Mouse (Mus musculus): ENCODE measurements around the gene 4933411K16Rik. TPM values are rescaled to one million over a fixed set of nuclear protein-coding genes. Genes with fewer than 3 reads are reported as not detected.

Gene 4933411K16Rik
- polyA plus RNA-seq, 1 experiment from 2014 or later, result 0.27 TPM

DNA sequence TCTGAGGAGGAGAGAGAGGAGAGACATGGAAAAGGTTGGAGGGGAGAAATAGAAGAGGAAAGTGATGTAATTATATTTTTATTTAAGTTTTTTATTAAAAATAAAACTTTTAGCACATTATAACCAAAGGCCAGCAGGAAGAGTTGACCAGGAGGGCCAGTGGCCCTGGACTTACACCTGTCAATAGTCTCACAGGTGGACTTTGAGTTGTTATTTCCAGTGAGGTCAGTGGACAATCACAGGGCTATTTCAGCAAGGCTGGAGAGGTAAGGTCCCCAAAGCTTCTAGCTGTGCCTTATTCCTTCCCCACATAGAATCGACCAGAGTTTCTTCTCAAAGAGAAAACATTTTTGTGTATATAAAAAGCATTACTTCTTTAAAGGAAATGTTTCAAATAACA, 1.8 kb upstream of the 4933411K16Rik start:
- no peak overlapping the region for H3K4me3 ChIP-seq (ENCODE audit: inconsistent target)
- no peak overlapping the region for H3K27ac ChIP-seq
- H3K79me2 ChIP-seq (ENCODE audit: inconsistent target), result no peaks in the 10 kb centered on the region
- no peaks in the 10 kb centered on the region for H3K36me3 ChIP-seq (ENCODE audit: inconsistent target)
- 83% methylated on average over 1 of the region's 1 CpGs for WGBS (ENCODE audit: missing documents)

DNA sequence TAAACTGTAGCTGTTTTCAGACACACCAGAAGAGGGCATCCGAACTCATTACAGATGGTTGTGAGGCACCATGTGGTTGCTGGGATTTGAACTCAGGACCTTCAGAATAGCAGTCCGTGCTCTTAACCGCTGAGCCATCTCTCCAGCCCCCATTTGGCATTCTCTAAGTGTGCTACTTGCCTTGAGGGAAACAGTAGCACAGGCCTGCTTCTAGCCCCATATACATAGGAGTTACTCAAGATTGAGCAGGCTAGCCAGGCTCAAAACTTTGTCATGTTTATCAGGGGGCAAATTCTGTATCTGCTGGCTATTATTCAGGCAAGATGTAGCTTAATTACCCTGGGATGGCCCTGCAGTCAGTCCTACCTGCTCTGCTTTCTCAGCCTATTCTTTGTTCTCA, 697 bp upstream of the 4933411K16Rik start:
- Histone ChIP-seq H3K36me3 (ENCODE audit: inconsistent target) (no peaks in the 10 kb centered on the region), H3K27ac (no peak overlapping the region), H3K4me3 (ENCODE audit: inconsistent target) (no peak overlapping the region), H3K79me2 (ENCODE audit: inconsistent target) (no peaks in the 10 kb centered on the region)
- WGBS (ENCODE audit: missing documents), result 92% methylated on average over 3 of the region's 3 CpGs

- 60% methylated on average over 6 of the region's 6 CpGs for WGBS (ENCODE audit: missing documents)
- Histone ChIP-seq H3K27ac (no peak overlapping the region), H3K79me2 (ENCODE audit: inconsistent target) (no peaks in the 10 kb centered on the region), H3K4me3 (ENCODE audit: inconsistent target) (no peak overlapping the region), H3K36me3 (ENCODE audit: inconsistent target) (no peaks in the 10 kb centered on the region)
Measured at GRCm38 (mm10) chr19:42054255-42054654, 2.2 kb downstream of the 4933411K16Rik start.

GRCm38 (mm10) chr19:42055881-42056280, 3.8 kb downstream of the 4933411K16Rik start:
- Histone ChIP-seq H3K4me3 (ENCODE audit: inconsistent target) (no peak overlapping the region), H3K36me3 (ENCODE audit: inconsistent target) (no peaks in the 10 kb centered on the region)
- 89% methylated on average over 2 of the region's 2 CpGs for WGBS (ENCODE audit: missing documents)

GRCm38 (mm10) chr19:42056719-42057409, 4.8 kb downstream of the 4933411K16Rik start:
- H3K79me2 ChIP-seq (ENCODE audit: inconsistent target), result no peaks in the 10 kb centered on the region
- WGBS (ENCODE audit: missing documents), result 86% methylated on average over 6 of the region's 6 CpGs
- no peak overlapping the region for H3K4me3 ChIP-seq (ENCODE audit: inconsistent target)
- no peaks in the 10 kb centered on the region for H3K36me3 ChIP-seq (ENCODE audit: inconsistent target)
- no peak overlapping the region for H3K27ac ChIP-seq

More at GRCm38 (mm10) chr19:42055881-42056280, 3.8 kb downstream of the 4933411K16Rik start:
- Histone ChIP-seq H3K27ac (no peak overlapping the region), H3K79me2 (ENCODE audit: inconsistent target) (no peaks in the 10 kb centered on the region)

- Histone ChIP-seq H3K79me2 (ENCODE audit: inconsistent target) (no peaks in the 10 kb centered on the region), H3K36me3 (ENCODE audit: inconsistent target) (no peaks in the 10 kb centered on the region), H3K27ac (no peak overlapping the region), H3K4me3 (ENCODE audit: inconsistent target) (no peak overlapping the region)
- 73% methylated on average over 7 of the region's 7 CpGs for WGBS (ENCODE audit: missing documents)
Measured at GRCm38 (mm10) chr19:42058426-42058825, 6.4 kb downstream of the 4933411K16Rik start.

GRCm38 (mm10) chr19:42061443-42061842, 9.4 kb downstream of the 4933411K16Rik start:
- no peaks in the 10 kb centered on the region for H3K79me2 ChIP-seq (ENCODE audit: inconsistent target)
- H3K4me3 ChIP-seq (ENCODE audit: inconsistent target), result no peak overlapping the region
- H3K27ac ChIP-seq, result no peak overlapping the region
- H3K36me3 ChIP-seq (ENCODE audit: inconsistent target), result no peaks in the 10 kb centered on the region
- 96% methylated on average over 7 of the region's 7 CpGs for WGBS (ENCODE audit: missing documents)

DNA sequence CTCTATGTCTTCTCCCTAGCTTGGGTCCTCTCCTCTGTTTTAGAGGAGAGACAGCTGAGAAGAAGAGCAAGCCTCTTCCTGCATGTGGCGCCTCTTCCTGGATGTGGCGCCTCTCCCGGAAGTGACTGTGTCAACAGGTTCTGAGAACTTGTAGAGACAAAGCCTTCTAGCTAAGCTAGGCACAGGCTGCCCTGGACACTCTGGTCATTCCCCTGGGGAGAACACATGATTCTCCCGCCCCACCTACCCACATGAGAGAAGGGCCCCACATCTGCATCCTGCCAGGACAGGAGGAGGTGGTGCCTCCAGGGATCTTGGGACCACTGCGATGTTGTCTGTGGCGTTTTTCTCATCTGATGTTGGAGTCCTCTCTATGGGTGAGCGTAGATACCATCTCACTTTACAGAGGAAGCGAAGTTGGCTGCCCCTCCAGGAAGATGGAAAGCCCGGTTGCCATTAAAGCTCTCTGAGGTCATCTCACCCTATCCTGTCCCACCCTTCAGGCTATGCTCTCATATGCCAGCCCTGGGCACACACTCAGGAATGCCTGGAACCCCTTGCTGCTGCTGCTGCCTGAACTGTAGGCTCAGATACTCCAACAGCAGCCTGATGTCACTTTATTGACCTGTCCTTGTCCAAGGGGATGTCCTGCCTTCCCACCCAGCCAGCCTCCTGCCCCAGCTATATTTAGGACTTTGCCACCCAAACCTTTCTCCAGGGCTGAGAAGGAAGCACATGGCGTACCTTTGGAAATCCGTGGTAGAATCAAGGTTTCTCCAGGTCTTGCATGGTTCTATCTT, 16.6 kb downstream of the 4933411K16Rik start:
- Histone ChIP-seq H3K4me3 (ENCODE audit: inconsistent target) (no peak overlapping the region), H3K36me3 (ENCODE audit: inconsistent target) (no peaks in the 10 kb centered on the region), H3K27ac (no peak overlapping the region), H3K79me2 (ENCODE audit: inconsistent target) (no peaks in the 10 kb centered on the region)
- 85% methylated on average over 11 of the region's 11 CpGs for WGBS (ENCODE audit: missing documents)

- 86% methylated on average over 6 of the region's 6 CpGs for WGBS (ENCODE audit: missing documents)
- Histone ChIP-seq H3K79me2 (ENCODE audit: inconsistent target) (no peaks in the 10 kb centered on the region), H3K4me3 (ENCODE audit: inconsistent target) (no peak overlapping the region), H3K36me3 (ENCODE audit: inconsistent target) (no peaks in the 10 kb centered on the region), H3K27ac (no peak overlapping the region)
Measured at GRCm38 (mm10) chr19:42069241-42069525, 17.1 kb downstream of the 4933411K16Rik start.

DNA sequence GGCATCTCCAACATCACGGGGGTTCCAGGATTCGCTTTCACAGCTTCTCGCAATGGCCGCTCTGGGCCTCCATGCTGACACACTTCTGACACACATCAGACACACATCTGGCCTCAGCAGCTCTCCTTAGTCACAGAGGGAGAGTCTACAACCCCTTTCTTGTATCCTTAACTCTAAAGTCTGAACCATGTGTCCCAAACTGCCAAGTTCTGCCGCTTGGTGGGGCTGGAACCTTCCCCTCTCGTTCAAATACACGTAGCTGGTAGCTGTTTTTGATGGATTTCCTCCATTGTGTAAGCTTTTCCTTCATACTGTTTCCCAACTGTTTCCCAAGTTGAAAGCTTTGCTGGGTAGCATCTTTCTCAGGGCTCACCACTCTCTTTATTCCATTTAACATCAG, 19.2 kb downstream of the 4933411K16Rik start:
- no peak overlapping the region for H3K4me3 ChIP-seq (ENCODE audit: inconsistent target)
- no peak overlapping the region for H3K27ac ChIP-seq
- H3K36me3 ChIP-seq (ENCODE audit: inconsistent target), result no peaks in the 10 kb centered on the region
- 89% methylated on average over 7 of the region's 7 CpGs for WGBS (ENCODE audit: missing documents)
- H3K79me2 ChIP-seq (ENCODE audit: inconsistent target), result no peaks in the 10 kb centered on the region

DNA sequence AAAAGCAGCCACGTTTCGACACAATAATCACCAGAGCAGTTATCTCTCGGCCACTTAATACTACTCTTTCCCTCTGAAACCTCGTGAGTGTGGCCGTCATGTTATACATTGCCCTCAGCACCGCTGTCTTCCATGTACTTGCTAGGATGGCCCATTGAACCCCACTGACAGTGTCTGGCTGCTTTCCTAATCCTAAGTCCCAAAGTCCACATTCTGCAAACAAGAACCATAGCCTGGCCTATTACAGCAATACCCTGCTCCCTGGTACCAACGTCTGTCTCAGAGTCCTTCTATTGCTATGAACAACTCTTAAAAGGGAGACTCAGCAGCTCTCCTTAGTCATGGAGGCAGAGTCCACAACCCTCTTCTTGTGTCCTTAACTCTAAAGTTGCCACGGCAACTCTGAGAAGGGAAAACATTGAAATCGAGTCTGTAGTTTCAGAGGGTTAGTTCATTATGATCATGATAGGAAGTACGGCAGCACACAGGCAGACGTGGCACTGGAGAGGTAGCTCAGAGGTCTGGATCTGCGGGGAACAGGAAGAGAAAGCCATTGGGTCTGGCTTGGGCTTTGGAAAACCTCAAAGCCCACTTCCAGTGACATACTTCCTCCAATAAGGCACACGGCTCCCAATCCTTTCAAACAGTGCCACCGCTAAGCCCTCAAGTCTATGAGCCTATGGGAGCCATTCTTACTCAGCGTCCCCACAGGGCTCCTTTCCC, 20.0 kb downstream of the 4933411K16Rik start:
- Histone ChIP-seq H3K27ac (no peak overlapping the region), H3K36me3 (ENCODE audit: inconsistent target) (no peaks in the 10 kb centered on the region), H3K79me2 (ENCODE audit: inconsistent target) (no peaks in the 10 kb centered on the region), H3K4me3 (ENCODE audit: inconsistent target) (no peak overlapping the region)
- WGBS (ENCODE audit: missing documents), result 77% methylated on average over 15 of the region's 15 CpGs

DNA sequence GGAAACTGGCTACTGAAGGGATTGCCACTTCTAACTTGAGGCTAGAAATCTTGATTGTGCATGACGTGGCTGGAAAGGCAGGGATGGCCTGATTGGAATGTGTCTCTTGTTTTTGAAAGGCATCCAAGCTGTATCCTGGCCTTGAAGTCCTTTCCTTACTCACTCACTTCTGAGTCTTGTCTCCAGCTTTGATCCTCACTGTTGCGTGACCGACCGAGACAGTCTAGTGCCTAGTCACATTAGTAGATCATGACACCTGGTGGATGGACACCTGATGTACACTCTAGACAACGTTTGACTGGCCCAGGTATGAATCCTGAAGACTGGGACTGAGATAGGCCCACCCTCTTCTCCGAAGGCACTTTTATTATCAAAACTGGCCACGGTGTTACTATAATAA, 20.8 kb downstream of the 4933411K16Rik start:
- WGBS (ENCODE audit: missing documents), result 87% methylated on average over 7 of the region's 7 CpGs
- Histone ChIP-seq H3K36me3 (ENCODE audit: inconsistent target) (no peaks in the 10 kb centered on the region), H3K79me2 (ENCODE audit: inconsistent target) (no peaks in the 10 kb centered on the region), H3K27ac (no peak overlapping the region), H3K4me3 (ENCODE audit: inconsistent target) (no peak overlapping the region)

GRCm38 (mm10) chr19:42075051-42075450, 23.0 kb downstream of the 4933411K16Rik start:
- 92% methylated on average over 2 of the region's 2 CpGs for WGBS (ENCODE audit: missing documents)
- Histone ChIP-seq H3K27ac (no peak overlapping the region), H3K36me3 (ENCODE audit: inconsistent target) (no peaks in the 10 kb centered on the region), H3K4me3 (ENCODE audit: inconsistent target) (no peak overlapping the region), H3K79me2 (ENCODE audit: inconsistent target) (no peaks in the 10 kb centered on the region)

GRCm38 (mm10) chr19:42075992-42076391, 23.9 kb downstream of the 4933411K16Rik start:
- Histone ChIP-seq H3K27ac (no peak overlapping the region), H3K36me3 (ENCODE audit: inconsistent target) (no peaks in the 10 kb centered on the region), H3K79me2 (ENCODE audit: inconsistent target) (no peaks in the 10 kb centered on the region), H3K4me3 (ENCODE audit: inconsistent target) (no peak overlapping the region)
- WGBS (ENCODE audit: missing documents), result 93% methylated on average over 16 of the region's 16 CpGs

GRCm38 (mm10) chr19:42078566-42078965, 26.5 kb downstream of the 4933411K16Rik start:
- Histone ChIP-seq H3K36me3 (ENCODE audit: inconsistent target) (no peaks in the 10 kb centered on the region), H3K4me3 (ENCODE audit: inconsistent target) (no peak overlapping the region), H3K27ac (peak overlapping the region; percentile 86; the same call in 1 of the 2 replicates), H3K79me2 (ENCODE audit: inconsistent target) (no peaks in the 10 kb centered on the region)
- 97% methylated on average over 8 of the region's 8 CpGs for WGBS (ENCODE audit: missing documents)
